Mouse (Mus musculus): ENCODE measurements around the gene Cwh43. TPM values are rescaled to one million over a fixed set of nuclear protein-coding genes. Genes with fewer than 3 reads are reported as not detected.

The Cwh43 gene
- polyA plus RNA-seq, 1 experiment: not detected

DNA sequence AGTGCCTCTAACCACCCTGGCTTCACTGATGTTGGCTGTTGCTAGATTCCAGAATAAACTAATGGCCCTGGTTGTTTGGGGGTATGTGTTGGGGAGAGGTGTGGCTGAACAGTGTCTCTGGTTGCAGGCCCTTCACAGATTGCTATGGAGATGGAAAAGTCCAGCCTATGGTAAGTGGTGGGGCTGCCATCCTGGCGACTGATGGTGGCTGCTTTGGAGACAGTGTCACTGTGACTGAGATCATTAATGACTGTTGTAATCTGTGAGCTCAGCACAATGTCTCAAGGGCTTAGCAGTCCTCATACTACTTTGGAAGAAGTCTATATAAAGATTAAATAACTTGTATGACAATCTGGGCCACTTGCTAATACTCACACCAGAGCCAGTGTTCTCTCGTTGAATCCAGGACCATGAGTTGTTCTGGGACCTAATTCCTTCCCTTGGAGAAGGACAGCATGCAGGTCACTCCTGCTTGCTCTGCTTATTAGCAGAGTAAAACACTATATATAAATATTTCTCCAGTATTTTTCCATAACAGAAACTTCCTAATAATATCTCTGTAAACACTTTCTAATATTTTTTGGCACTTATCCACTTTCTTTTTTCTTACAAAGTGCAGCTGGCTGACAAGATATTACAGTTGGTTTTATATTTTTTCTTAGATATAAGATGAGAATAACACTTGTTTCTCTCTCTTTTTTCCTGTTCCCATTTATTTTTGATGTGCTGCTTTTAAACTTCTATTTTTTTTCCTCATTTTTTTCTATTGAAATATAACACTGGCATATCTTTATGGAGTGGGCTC is 48.8 kb downstream of the Cwh43 start:
- no peak overlapping the region for H3ac ChIP-seq (ENCODE audit: control insufficient read depth, insufficient read length, low read depth)
- no peaks in the 10 kb centered on the region for H3K79me2 ChIP-seq (ENCODE audit: control insufficient read depth, insufficient read depth)
- H3K79me3 ChIP-seq (ENCODE audit: low read depth): no peaks in the 10 kb centered on the region
- TF ChIP-seq FOSL1 (IDR thresholded peaks at IDR 0.05; ENCODE audit: insufficient read depth, low read length, poor library complexity, severe bottlenecking) (no peak), CEBPB (IDR thresholded peaks at IDR 0.05; ENCODE audit: low read depth) (no peak), CTCF (IDR thresholded peaks at IDR 0.05; ENCODE audit: control insufficient read depth, insufficient read depth, insufficient read length) (no peak), MAX (IDR thresholded peaks at IDR 0.05) (no peak), MYOG (IDR thresholded peaks at IDR 0.05; ENCODE audit: control insufficient read depth, extremely low read depth, insufficient read length) (no peak), USF1 (IDR thresholded peaks at IDR 0.05; ENCODE audit: low read depth) (no peak), MYOD1 (IDR thresholded peaks at IDR 0.05; ENCODE audit: control insufficient read depth, insufficient read length, low read depth) (no peak)
- peaks cover 8% of the 10 kb centered on the region for H3K27me3 ChIP-seq (ENCODE audit: control insufficient read depth, insufficient read depth, insufficient read length)
- H3K36me3 ChIP-seq (ENCODE audit: control insufficient read depth, insufficient read depth): no peaks in the 10 kb centered on the region
- no peak overlapping the region for H3K4me3 ChIP-seq (ENCODE audit: insufficient read depth, poor library complexity, severe bottlenecking)

DNA sequence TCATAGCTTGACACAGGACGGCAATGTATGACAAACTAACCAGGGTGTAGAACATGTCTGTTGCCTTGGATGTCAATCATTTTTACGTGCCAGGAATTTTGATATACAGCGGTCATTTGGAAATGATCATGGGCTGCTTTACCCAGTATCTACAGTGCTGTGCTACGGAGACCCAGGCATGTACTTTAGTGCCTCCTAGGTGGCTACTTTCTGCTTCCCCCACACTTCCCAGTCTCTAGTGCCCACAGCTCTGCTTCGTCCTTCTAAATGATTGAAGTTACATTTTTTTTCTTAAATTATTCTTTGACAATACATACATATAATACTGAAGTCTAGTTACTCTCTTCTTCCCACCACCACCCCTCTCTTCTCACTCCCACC is 49.4 kb downstream of the Cwh43 start:
- H3ac ChIP-seq (ENCODE audit: control insufficient read depth, insufficient read length, low read depth): no peak overlapping the region
- H3K79me2 ChIP-seq (ENCODE audit: control insufficient read depth, insufficient read depth): no peaks in the 10 kb centered on the region
- H3K4me3 ChIP-seq (ENCODE audit: insufficient read depth, poor library complexity, severe bottlenecking): no peak overlapping the region
- H3K36me3 ChIP-seq (ENCODE audit: control insufficient read depth, insufficient read depth): no peaks in the 10 kb centered on the region
- peaks cover 4% of the 10 kb centered on the region for H3K27me3 ChIP-seq (ENCODE audit: control insufficient read depth, insufficient read depth, insufficient read length)
- TF ChIP-seq USF1 (IDR thresholded peaks at IDR 0.05; ENCODE audit: low read depth) (no peak), MYOD1 (IDR thresholded peaks at IDR 0.05; ENCODE audit: control insufficient read depth, insufficient read length, low read depth) (no peak), FOSL1 (IDR thresholded peaks at IDR 0.05; ENCODE audit: insufficient read depth, low read length, poor library complexity, severe bottlenecking) (no peak), MYOG (IDR thresholded peaks at IDR 0.05; ENCODE audit: control insufficient read depth, extremely low read depth, insufficient read length) (no peak), CTCF (IDR thresholded peaks at IDR 0.05; ENCODE audit: control insufficient read depth, insufficient read depth, insufficient read length) (no peak), MAX (IDR thresholded peaks at IDR 0.05) (no peak), CEBPB (IDR thresholded peaks at IDR 0.05; ENCODE audit: low read depth) (no peak)
- no peaks in the 10 kb centered on the region for H3K79me3 ChIP-seq (ENCODE audit: low read depth)

GRCm38 (mm10) chr5:73468462-73469433 is 62.9 kb downstream of the Cwh43 start:
- Histone ChIP-seq H3K27me3 (ENCODE audit: control insufficient read depth, insufficient read depth, insufficient read length) (peaks cover 34% of the 10 kb centered on the region), H3ac (ENCODE audit: control insufficient read depth, insufficient read length, low read depth) (no peak overlapping the region), H3K79me2 (ENCODE audit: control insufficient read depth, insufficient read depth) (no peaks in the 10 kb centered on the region), H3K4me3 (ENCODE audit: insufficient read depth, poor library complexity, severe bottlenecking) (no peak overlapping the region), H3K79me3 (ENCODE audit: low read depth) (no peaks in the 10 kb centered on the region), H3K36me3 (ENCODE audit: control insufficient read depth, insufficient read depth) (no peaks in the 10 kb centered on the region)
- TF ChIP-seq CTCF (IDR thresholded peaks at IDR 0.05; ENCODE audit: control insufficient read depth, insufficient read depth, insufficient read length) (no peak), MYOG (IDR thresholded peaks at IDR 0.05; ENCODE audit: control insufficient read depth, extremely low read depth, insufficient read length) (no peak), MAX (IDR thresholded peaks at IDR 0.05) (no peak), USF1 (IDR thresholded peaks at IDR 0.05; ENCODE audit: low read depth) (no peak), FOSL1 (IDR thresholded peaks at IDR 0.05; ENCODE audit: insufficient read depth, low read length, poor library complexity, severe bottlenecking) (no peak), MYOD1 (IDR thresholded peaks at IDR 0.05; ENCODE audit: control insufficient read depth, insufficient read length, low read depth) (no peak), CEBPB (IDR thresholded peaks at IDR 0.05; ENCODE audit: low read depth) (no peak)

DNA sequence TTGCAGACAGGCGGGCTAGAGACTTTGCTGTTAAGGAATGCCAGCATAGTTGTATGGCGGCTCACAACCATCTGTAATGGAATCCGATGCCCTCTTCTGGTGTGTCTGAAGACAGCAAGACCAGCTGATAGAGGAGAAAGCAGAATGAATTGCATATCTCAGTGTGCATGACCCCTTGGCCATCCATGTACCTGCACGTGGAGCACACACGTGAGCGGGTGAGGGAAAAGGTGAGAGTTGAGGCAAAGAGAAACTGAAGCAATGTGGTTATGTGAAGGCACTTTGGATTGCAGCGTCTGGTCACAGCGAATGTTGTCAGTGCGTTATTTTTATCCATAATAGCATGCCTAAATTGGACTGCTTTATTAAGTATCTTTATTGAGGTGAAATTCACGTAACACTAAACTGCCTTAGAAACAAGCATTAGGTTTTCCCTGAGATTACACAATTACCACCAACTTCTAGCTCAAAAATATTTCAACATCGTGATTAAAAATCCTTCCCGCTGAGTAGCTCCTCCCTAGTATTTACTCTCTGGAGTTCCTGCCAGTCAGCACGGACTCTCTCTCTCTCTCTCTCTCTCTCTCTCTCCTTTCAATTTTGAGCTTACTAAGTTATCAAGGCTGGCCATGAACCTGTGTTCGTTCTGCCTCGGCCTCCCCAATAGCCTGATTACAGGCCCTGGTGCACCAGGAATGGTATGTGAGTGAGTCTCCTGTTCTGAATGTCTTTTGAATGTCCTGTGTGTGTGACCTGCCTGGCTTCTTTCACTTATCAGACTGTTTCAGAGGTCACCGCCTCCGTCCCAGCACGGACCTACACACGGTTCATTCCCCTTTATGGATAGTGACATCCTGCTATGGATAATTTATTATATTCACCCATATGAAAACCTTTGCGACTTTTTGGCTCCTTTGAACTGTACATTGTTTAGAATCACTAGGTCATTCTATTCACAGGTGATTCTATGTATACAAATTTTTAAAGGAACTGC is 68.8 kb downstream of the Cwh43 start:
- no peaks in the 10 kb centered on the region for H3K79me2 ChIP-seq (ENCODE audit: control insufficient read depth, insufficient read depth)
- no peak overlapping the region for H3ac ChIP-seq (ENCODE audit: control insufficient read depth, insufficient read length, low read depth)
- H3K27me3 ChIP-seq (ENCODE audit: control insufficient read depth, insufficient read depth, insufficient read length): peaks cover 18% of the 10 kb centered on the region
- TF ChIP-seq MAX (IDR thresholded peaks at IDR 0.05) (no peak), FOSL1 (IDR thresholded peaks at IDR 0.05; ENCODE audit: insufficient read depth, low read length, poor library complexity, severe bottlenecking) (no peak), CEBPB (IDR thresholded peaks at IDR 0.05; ENCODE audit: low read depth) (no peak), MYOD1 (IDR thresholded peaks at IDR 0.05; ENCODE audit: control insufficient read depth, insufficient read length, low read depth) (no peak), USF1 (IDR thresholded peaks at IDR 0.05; ENCODE audit: low read depth) (no peak), CTCF (IDR thresholded peaks at IDR 0.05; ENCODE audit: control insufficient read depth, insufficient read depth, insufficient read length) (no peak), MYOG (IDR thresholded peaks at IDR 0.05; ENCODE audit: control insufficient read depth, extremely low read depth, insufficient read length) (no peak)
- no peaks in the 10 kb centered on the region for H3K36me3 ChIP-seq (ENCODE audit: control insufficient read depth, insufficient read depth)
- H3K4me3 ChIP-seq (ENCODE audit: insufficient read depth, poor library complexity, severe bottlenecking): no peak overlapping the region
- H3K79me3 ChIP-seq (ENCODE audit: low read depth): no peaks in the 10 kb centered on the region

Measured in C2C12 (cell line).